Mouse (Mus musculus) stomach, postnatal 0 days (tissue): Measurements from ENCODE around the gene Pde10a.

Source experiments
- CTCF ChIP-seq: IDR thresholded peaks from 2 replicates; pipeline ENCODE4 v1.5.1; 2016; ENCODE audit warnings: antibody characterized with exemption, low read depth, mild to moderate bottlenecking, moderate library complexity
- EP300 ChIP-seq: optimal IDR thresholded peaks from 2 replicates; pipeline ENCODE3; 2016; ENCODE audit warnings: antibody characterized with exemption

DNA sequence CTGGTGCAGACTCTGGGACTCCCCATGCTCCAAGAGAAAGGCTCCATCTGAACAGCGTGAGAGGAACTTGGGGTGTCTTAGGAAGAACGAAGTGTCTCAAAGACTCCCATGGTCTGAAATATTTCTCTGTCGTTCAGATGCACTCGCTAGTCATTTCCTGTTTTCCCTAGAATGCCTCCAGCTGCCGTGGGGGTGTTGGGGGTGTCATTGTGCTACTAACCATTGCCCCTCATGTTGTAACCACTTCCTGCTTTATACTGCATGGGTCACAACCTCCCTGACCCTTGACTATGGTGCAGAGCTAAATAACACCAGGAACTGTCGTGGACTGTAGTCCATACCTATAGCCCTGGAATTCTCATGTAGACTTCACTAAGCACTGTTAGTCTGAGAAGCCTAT lies 321.3 kb downstream of the Pde10a start:
- TF ChIP-seq EP300: no peak
- TF ChIP-seq CTCF: no peak
